Mouse (Mus musculus): ENCODE measurements around the gene Aldh1a7.
A peak's percentile ranks its signal among the peaks of the same experiment; 100 is the strongest.
"Not testable (repeated sequence)": the region's sequence is repeated elsewhere in the genome, so short reads cannot be mapped to it uniquely, and the experiment has no call there.

The Aldh1a7 gene

GRCm38 (mm10) chr19:20727381-20727780 is at the start of gene Aldh1a7:
TSS of gene Aldh1a7 (minus strand) at chr19:20727562.
- DNase-seq: peak; percentile 71

GRCm38 (mm10) chr19:20775681-20776080 is 48.3 kb upstream of the Aldh1a7 start:
- no peak for DNase-seq

GRCm38 (mm10) chr19:20773941-20774340 is 46.6 kb upstream of the Aldh1a7 start:
- no peak for DNase-seq

GRCm38 (mm10) chr19:20764214-20764613 is 36.9 kb upstream of the Aldh1a7 start:
- DNase-seq: peak; percentile 62

- DNase-seq: no peak
Measured at GRCm38 (mm10) chr19:20761675-20762426, 34.5 kb upstream of the Aldh1a7 start.

GRCm38 (mm10) chr19:20761119-20761518 is 33.8 kb upstream of the Aldh1a7 start:
- no peak for DNase-seq

- DNase-seq: no peak
Measured at GRCm38 (mm10) chr19:20744630-20745029, 17.3 kb upstream of the Aldh1a7 start.

- no peak for DNase-seq
Measured at GRCm38 (mm10) chr19:20728278-20728677, 916 bp upstream of the Aldh1a7 start.

- peak; percentile 67 for DNase-seq
Measured at GRCm38 (mm10) chr19:20722913-20723312, 4.4 kb downstream of the Aldh1a7 start.

GRCm38 (mm10) chr19:20720298-20720697 is 7.1 kb downstream of the Aldh1a7 start:
- DNase-seq: no peak

GRCm38 (mm10) chr19:20715617-20716016 is 11.7 kb downstream of the Aldh1a7 start:
- DNase-seq: no peak

GRCm38 (mm10) chr19:20715093-20715492 is 12.3 kb downstream of the Aldh1a7 start:
- DNase-seq: no peak

GRCm38 (mm10) chr19:20714543-20714942 is 12.8 kb downstream of the Aldh1a7 start:
- no peak for DNase-seq

GRCm38 (mm10) chr19:20707159-20707558 is 20.2 kb downstream of the Aldh1a7 start:
- no peak for DNase-seq

GRCm38 (mm10) chr19:20706747-20707146 is 20.6 kb downstream of the Aldh1a7 start:
- no peak for DNase-seq

- no peak for DNase-seq
Measured at GRCm38 (mm10) chr19:20702074-20702473, 25.3 kb downstream of the Aldh1a7 start.

- no peak for DNase-seq
Measured at GRCm38 (mm10) chr19:20677697-20678355, 49.5 kb downstream of the Aldh1a7 start.

- no peak for DNase-seq
Measured at GRCm38 (mm10) chr19:20654141-20654873, 73.1 kb downstream of the Aldh1a7 start.

GRCm38 (mm10) chr19:20653082-20653676 is 74.2 kb downstream of the Aldh1a7 start:
- DNase-seq: no peak

GRCm38 (mm10) chr19:20650008-20650407 is 77.4 kb downstream of the Aldh1a7 start:
- no peak for DNase-seq

- not testable (repeated sequence) for DNase-seq
Measured at GRCm38 (mm10) chr19:20647496-20647895, 79.9 kb downstream of the Aldh1a7 start.

GRCm38 (mm10) chr19:20644346-20644745 is 83.0 kb downstream of the Aldh1a7 start:
- no peak for DNase-seq
